Mouse (Mus musculus) testis, postnatal 10 days (tissue): ENCODE results near the gene Ric8a.
"Not testable (repeated sequence)": the region's sequence is repeated elsewhere in the genome, so short reads cannot be mapped to it uniquely, and the experiment has no call there.

Experiments used
- DNase-seq: peaks from one replicate; pipeline ENCODE4 v3.0.0; 2021; ENCODE audit warnings: low spot score

Ric8a gene

GRCm38 (mm10) chr7:140890636-140891035, 33.9 kb downstream of the Ric8a start:
- DNase-seq = not testable (repeated sequence)

GRCm38 (mm10) chr7:140894031-140894430, 37.3 kb downstream of the Ric8a start:
- DNase-seq = no peak

- DNase-seq = no peak
Measured at GRCm38 (mm10) chr7:140894611-140895010, 37.9 kb downstream of the Ric8a start.

GRCm38 (mm10) chr7:140897863-140898262, 41.1 kb downstream of the Ric8a start:
- DNase-seq = no peak

GRCm38 (mm10) chr7:140899121-140899520, 42.4 kb downstream of the Ric8a start:
- DNase-seq = no peak

GRCm38 (mm10) chr7:140900220-140900619, 43.5 kb downstream of the Ric8a start, which contains the start of gene Cox8b:
Gene Cox8b, minus strand, starts transcription at chr7:140900446.
- no peak for DNase-seq

GRCm38 (mm10) chr7:140902036-140902875, 45.5 kb downstream of the Ric8a start:
- no peak for DNase-seq

- DNase-seq = peak; percentile 92
Measured at GRCm38 (mm10) chr7:140903212-140903611, 46.5 kb downstream of the Ric8a start.

- no peak for DNase-seq
Measured at GRCm38 (mm10) chr7:140905642-140906081, 48.9 kb downstream of the Ric8a start.

- DNase-seq = no peak
Measured at GRCm38 (mm10) chr7:140907131-140907530, 50.4 kb downstream of the Ric8a start.

GRCm38 (mm10) chr7:140907697-140908096, 50.9 kb downstream of the Ric8a start:
- no peak for DNase-seq

GRCm38 (mm10) chr7:140908181-140908580, 51.4 kb downstream of the Ric8a start:
- peak; percentile 45 for DNase-seq

GRCm38 (mm10) chr7:140908634-140909107, 51.9 kb downstream of the Ric8a start:
- peak; percentile 90 for DNase-seq

GRCm38 (mm10) chr7:140912293-140912692, 55.5 kb downstream of the Ric8a start:
- DNase-seq = no peak

- no peak for DNase-seq
Measured at GRCm38 (mm10) chr7:140912846-140913482, 56.2 kb downstream of the Ric8a start.
